Mouse (Mus musculus) monocyte, adult 5-6 weeks (primary cell): Measurements from ENCODE around the gene Zcchc24. TPM values are rescaled to one million over a fixed set of nuclear protein-coding genes. Genes with fewer than 3 reads are reported as not detected.

Experiments
- ATAC-seq: fragments of 153-309, 156-312 bp; replicated peaks from 2 replicates; pipeline ENCODE4 v1.8.0; 2017; ENCODE audit warnings: mild to moderate bottlenecking; ENCODE audit not compliant: low TSS enrichment, insufficient number of reproducible peaks, severe bottlenecking, poor library complexity, low FRiP score
- total RNA-seq: library from RNA; stranded (forward); fragments of 200-1000, 200-491, 200-594 nt; gene quantifications from 3 replicates; pipeline ENCODE4 v1.2.3, GENCODE M21; 2017

Gene Zcchc24
- total RNA-seq, 1 experiment from 2014 or later, result 10.5 TPM

GRCm38 (mm10) chr14:25785210-25785609 lies 16.4 kb upstream of the Zcchc24 start:
- no peak for ATAC-seq

- no peak for ATAC-seq
Observed at GRCm38 (mm10) chr14:25783220-25783619, 14.4 kb upstream of the Zcchc24 start.

- peak; percentile 82 for ATAC-seq
Observed at GRCm38 (mm10) chr14:25780601-25781000, 11.8 kb upstream of the Zcchc24 start.

- ATAC-seq, result no peak
Observed at GRCm38 (mm10) chr14:25776294-25776693, 7.5 kb upstream of the Zcchc24 start.

GRCm38 (mm10) chr14:25774100-25774499 lies 5.3 kb upstream of the Zcchc24 start:
- ATAC-seq, result no peak

- ATAC-seq, result no peak
Observed at GRCm38 (mm10) chr14:25773039-25773438, 4.2 kb upstream of the Zcchc24 start.

- no peak for ATAC-seq
Observed at GRCm38 (mm10) chr14:25769626-25770306, 927 bp upstream of the Zcchc24 start.

GRCm38 (mm10) chr14:25768261-25768893 lies 462 bp downstream of the Zcchc24 start:
- peak; percentile 19; the same call in 1 of the 2 replicates for ATAC-seq

GRCm38 (mm10) chr14:25767725-25768203 lies 1.1 kb downstream of the Zcchc24 start:
- no peak for ATAC-seq

- ATAC-seq, result no peak
Observed at GRCm38 (mm10) chr14:25766441-25766840, 2.4 kb downstream of the Zcchc24 start.

- no peak for ATAC-seq
Observed at GRCm38 (mm10) chr14:25765921-25766320, 2.9 kb downstream of the Zcchc24 start.

- ATAC-seq, result no peak
Observed at GRCm38 (mm10) chr14:25765146-25765545, 3.7 kb downstream of the Zcchc24 start.

GRCm38 (mm10) chr14:25761184-25761583 lies 7.7 kb downstream of the Zcchc24 start:
- no peak for ATAC-seq

- no peak for ATAC-seq
Observed at GRCm38 (mm10) chr14:25759981-25760537, 8.8 kb downstream of the Zcchc24 start.

- ATAC-seq, result no peak
Observed at GRCm38 (mm10) chr14:25759551-25759950, 9.3 kb downstream of the Zcchc24 start.

- ATAC-seq, result no peak
Observed at GRCm38 (mm10) chr14:25757917-25758316, 10.9 kb downstream of the Zcchc24 start.

- no peak for ATAC-seq
Observed at GRCm38 (mm10) chr14:25756385-25756990, 12.4 kb downstream of the Zcchc24 start.

GRCm38 (mm10) chr14:25755541-25755940 lies 13.3 kb downstream of the Zcchc24 start:
- ATAC-seq, result no peak
